Mouse (Mus musculus): ENCODE results near the gene Pnpla1. TPM values are rescaled to one million over a fixed set of nuclear protein-coding genes. Genes with fewer than 3 reads are reported as not detected.

Pnpla1 gene
- polyA plus RNA-seq, 1 experiment from 2014 or later = 0.08 TPM

DNA sequence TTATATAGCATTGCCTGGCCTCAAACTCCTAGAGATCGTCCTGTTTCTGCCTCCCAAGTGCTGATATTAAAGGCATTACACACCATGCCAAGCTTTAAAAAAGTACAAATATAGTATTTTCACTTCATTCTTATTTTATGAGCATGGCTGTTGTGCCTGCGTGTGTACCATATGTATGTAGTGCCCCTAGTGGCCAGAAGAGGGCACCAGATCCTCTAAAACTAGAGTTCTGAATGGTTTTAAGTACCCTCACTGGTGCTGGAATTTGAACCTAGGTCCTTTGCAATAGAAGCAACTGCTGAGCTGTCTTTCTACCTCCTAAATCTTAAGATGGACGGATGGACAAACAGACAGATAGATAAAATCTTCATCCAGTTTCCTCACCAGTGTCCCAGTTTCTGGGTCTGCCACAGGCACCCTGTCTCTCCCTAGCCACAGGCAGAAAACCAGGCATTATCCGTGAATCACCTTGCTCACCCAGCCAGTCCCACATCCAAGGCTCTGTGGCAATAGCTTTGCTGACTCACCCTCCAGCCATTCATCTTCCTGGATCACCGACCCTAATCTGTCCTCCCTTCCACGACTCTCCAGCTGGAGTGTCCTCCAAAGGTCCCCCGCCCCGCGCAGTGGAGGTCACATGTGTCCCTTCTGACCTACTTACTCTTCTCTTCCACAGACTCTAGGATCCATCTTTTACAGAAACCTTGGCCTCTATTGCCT lies 2.9 kb upstream of the Pnpla1 start:
- ATAC-seq (ENCODE audit: low read depth) = no peak
- H3K9me3 ChIP-seq (replicated peaks; ENCODE audit: control insufficient read depth, low read length) = no peaks in the 10 kb centered on the region
- no peaks in the 10 kb centered on the region for H3K36me3 ChIP-seq (ENCODE audit: control insufficient read depth, insufficient read depth)
- no peak overlapping the region for H3K9ac ChIP-seq (ENCODE audit: low read depth, low read length)
- no peaks in the 10 kb centered on the region for H3K27me3 ChIP-seq (ENCODE audit: control insufficient read depth, insufficient read depth, low read depth, low read length)
- H3K4me1 ChIP-seq (ENCODE audit: control insufficient read depth, low read depth, low read length) = no peaks in the 10 kb centered on the region
- no peak overlapping the region for H3K4me2 ChIP-seq (ENCODE audit: low read depth, low read length)
- 52% methylated on average over 9 of the region's 9 CpGs for WGBS (ENCODE audit: insufficient replicate concordance)
- no peak overlapping the region for H3K4me3 ChIP-seq (ENCODE audit: low read depth, low read length)
- no peak overlapping the region for H3K27ac ChIP-seq (ENCODE audit: low read length)

DNA sequence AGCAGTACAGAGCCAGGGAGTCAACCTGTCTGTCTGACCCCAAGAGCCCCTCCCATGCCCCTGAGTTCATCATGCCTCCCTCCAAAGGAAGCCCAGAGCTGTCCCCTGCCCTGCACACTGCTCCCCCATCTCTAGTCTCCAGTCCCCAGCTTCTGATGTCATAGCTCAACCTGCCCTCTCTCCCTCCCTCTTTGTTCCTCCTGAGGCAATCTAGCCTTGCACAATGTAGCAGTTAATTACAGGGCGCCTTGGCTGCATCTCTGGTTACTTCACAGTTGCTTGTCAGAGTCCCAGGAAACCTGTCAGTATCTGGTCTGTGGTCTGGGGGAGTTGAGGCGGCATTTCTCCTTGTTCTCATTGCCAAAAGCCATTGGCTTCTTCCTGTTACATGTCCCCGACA lies 2.2 kb upstream of the Pnpla1 start:
- 37% methylated on average over 3 of the region's 3 CpGs for WGBS (ENCODE audit: insufficient replicate concordance)
- Histone ChIP-seq H3K27ac (ENCODE audit: low read length) (no peak overlapping the region), H3K4me1 (ENCODE audit: control insufficient read depth, low read depth, low read length) (no peaks in the 10 kb centered on the region), H3K9me3 (replicated peaks; ENCODE audit: control insufficient read depth, low read length) (no peaks in the 10 kb centered on the region), H3K27me3 (ENCODE audit: control insufficient read depth, insufficient read depth, low read depth, low read length) (no peaks in the 10 kb centered on the region), H3K4me2 (ENCODE audit: low read depth, low read length) (no peak overlapping the region), H3K9ac (ENCODE audit: low read depth, low read length) (no peak overlapping the region), H3K4me3 (ENCODE audit: low read depth, low read length) (no peak overlapping the region), H3K36me3 (ENCODE audit: control insufficient read depth, insufficient read depth) (no peaks in the 10 kb centered on the region)
- ATAC-seq (ENCODE audit: low read depth) = 0 out of 2 replicates have a peak, but pooled peaks have one; percentile 9

DNA sequence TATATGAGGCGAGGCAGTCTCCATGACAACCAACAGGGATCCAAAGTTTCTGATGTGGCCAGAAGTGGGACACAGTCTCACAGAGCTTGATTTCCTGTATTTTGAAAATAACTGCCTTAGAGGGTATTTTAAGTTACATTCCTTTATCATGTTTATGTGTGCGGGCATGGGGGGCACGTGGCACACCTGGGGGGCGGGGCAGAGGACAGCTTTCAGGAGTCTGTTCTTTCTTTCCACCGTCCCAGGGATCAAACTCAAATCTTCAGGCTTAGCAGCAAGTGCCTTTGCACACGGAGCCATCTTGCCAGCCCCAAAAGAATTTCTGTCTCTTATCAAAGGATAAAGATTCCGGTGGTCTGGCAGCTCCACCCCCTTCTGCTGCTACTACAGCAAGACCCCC lies 5.7 kb downstream of the Pnpla1 start:
- no peaks in the 10 kb centered on the region for H3K4me1 ChIP-seq (ENCODE audit: control insufficient read depth, low read depth, low read length)
- 48% methylated on average over 7 of the region's 7 CpGs for WGBS (ENCODE audit: insufficient replicate concordance)

DNA sequence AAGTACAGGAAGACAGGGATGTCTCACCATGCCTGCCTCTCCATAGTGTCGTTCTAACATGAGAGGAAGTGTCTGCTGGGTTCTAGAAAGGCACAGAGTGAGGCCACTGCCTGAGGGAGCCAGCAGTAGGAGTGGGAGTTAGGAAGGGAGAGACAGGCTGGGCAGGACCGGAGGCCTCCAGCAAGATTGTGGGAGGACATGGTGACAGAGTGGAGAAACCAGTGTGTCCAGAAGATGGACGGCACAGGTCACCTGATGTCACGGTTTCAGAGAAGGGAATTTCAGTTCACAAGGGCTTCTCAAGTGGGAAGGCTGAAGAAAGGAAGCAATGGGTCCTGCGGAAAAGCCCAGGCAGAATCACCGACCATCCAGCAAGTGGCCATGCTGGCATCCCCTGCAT lies 6.3 kb downstream of the Pnpla1 start:
- WGBS (ENCODE audit: insufficient replicate concordance) = 61% methylated on average over 6 of the region's 6 CpGs

More for the DNA sequence above, 5.7 kb downstream of the Pnpla1 start:
- H3K36me3 ChIP-seq (ENCODE audit: control insufficient read depth, insufficient read depth) = no peaks in the 10 kb centered on the region
- no peaks in the 10 kb centered on the region for H3K27me3 ChIP-seq (ENCODE audit: control insufficient read depth, insufficient read depth, low read depth, low read length)
- H3K9ac ChIP-seq (ENCODE audit: low read depth, low read length) = no peak overlapping the region
- ATAC-seq (ENCODE audit: low read depth) = no peak
- no peaks in the 10 kb centered on the region for H3K9me3 ChIP-seq (replicated peaks; ENCODE audit: control insufficient read depth, low read length)
- no peak overlapping the region for H3K4me3 ChIP-seq (ENCODE audit: low read depth, low read length)
- no peak overlapping the region for H3K4me2 ChIP-seq (ENCODE audit: low read depth, low read length)
- H3K27ac ChIP-seq (ENCODE audit: low read length) = no peak overlapping the region

DNA sequence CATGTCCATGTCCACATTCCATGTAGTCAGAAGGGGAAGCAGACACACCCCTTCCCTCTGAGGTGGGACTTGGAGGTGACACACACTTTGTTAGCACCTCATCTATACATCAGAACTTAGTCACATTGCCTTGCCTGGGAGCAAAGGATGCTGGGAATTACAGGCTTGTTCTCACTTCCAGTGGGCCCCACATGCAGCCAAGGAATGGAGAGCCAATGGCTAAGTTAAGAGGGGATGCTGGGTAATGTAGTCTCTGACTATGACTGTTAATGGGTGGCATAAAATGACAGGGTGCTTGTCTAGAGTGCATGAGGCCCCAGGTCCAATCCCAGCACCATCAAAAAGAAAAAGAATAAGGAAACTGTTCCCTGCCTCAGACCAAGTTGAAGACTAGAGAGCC lies 8.7 kb downstream of the Pnpla1 start:
- H3K4me1 ChIP-seq (ENCODE audit: control insufficient read depth, low read depth, low read length) = no peaks in the 10 kb centered on the region
- H3K9ac ChIP-seq (ENCODE audit: low read depth, low read length) = no peak overlapping the region
- no peak for ATAC-seq (ENCODE audit: low read depth)
- no peak overlapping the region for H3K4me2 ChIP-seq (ENCODE audit: low read depth, low read length)
- no peaks in the 10 kb centered on the region for H3K9me3 ChIP-seq (replicated peaks; ENCODE audit: control insufficient read depth, low read length)
- no peak overlapping the region for H3K27ac ChIP-seq (ENCODE audit: low read length)
- no peak overlapping the region for H3K4me3 ChIP-seq (ENCODE audit: low read depth, low read length)
- H3K27me3 ChIP-seq (ENCODE audit: control insufficient read depth, insufficient read depth, low read depth, low read length) = no peaks in the 10 kb centered on the region
- H3K36me3 ChIP-seq (ENCODE audit: control insufficient read depth, insufficient read depth) = no peaks in the 10 kb centered on the region

More for the DNA sequence above, 6.3 kb downstream of the Pnpla1 start:
- no peak for ATAC-seq (ENCODE audit: low read depth)
- no peaks in the 10 kb centered on the region for H3K27me3 ChIP-seq (ENCODE audit: control insufficient read depth, insufficient read depth, low read depth, low read length)
- H3K27ac ChIP-seq (ENCODE audit: low read length) = no peak overlapping the region
- H3K9me3 ChIP-seq (replicated peaks; ENCODE audit: control insufficient read depth, low read length) = no peaks in the 10 kb centered on the region
- no peak overlapping the region for H3K9ac ChIP-seq (ENCODE audit: low read depth, low read length)
- H3K36me3 ChIP-seq (ENCODE audit: control insufficient read depth, insufficient read depth) = no peaks in the 10 kb centered on the region
- no peak overlapping the region for H3K4me3 ChIP-seq (ENCODE audit: low read depth, low read length)
- no peaks in the 10 kb centered on the region for H3K4me1 ChIP-seq (ENCODE audit: control insufficient read depth, low read depth, low read length)
- no peak overlapping the region for H3K4me2 ChIP-seq (ENCODE audit: low read depth, low read length)

DNA sequence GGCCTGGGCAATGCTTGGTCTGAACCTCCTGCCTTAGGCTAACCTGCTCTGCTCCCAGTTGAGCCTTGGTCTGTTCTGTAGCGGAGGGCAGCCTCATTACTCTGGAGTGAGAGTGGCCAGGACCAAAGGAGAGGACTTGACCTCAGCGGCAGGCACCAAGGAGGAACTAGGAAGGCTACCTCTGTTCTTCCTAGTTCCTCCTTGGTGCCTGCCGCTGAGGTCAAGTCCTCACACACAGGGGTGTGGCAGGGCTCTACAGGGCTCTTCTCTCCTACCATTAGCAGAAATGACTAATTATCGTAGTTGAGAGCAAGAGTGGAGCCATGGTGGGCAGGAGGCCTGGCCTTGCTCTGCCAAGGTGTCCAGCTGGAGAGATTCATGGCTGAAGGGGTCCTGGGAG lies 9.2 kb downstream of the Pnpla1 start:
- Histone ChIP-seq H3K36me3 (ENCODE audit: control insufficient read depth, insufficient read depth) (no peaks in the 10 kb centered on the region), H3K4me1 (ENCODE audit: control insufficient read depth, low read depth, low read length) (no peaks in the 10 kb centered on the region), H3K9me3 (replicated peaks; ENCODE audit: control insufficient read depth, low read length) (no peaks in the 10 kb centered on the region), H3K4me3 (ENCODE audit: low read depth, low read length) (no peak overlapping the region), H3K9ac (ENCODE audit: low read depth, low read length) (no peak overlapping the region), H3K27ac (ENCODE audit: low read length) (no peak overlapping the region), H3K27me3 (ENCODE audit: control insufficient read depth, insufficient read depth, low read depth, low read length) (no peaks in the 10 kb centered on the region), H3K4me2 (ENCODE audit: low read depth, low read length) (no peak overlapping the region)
- ATAC-seq (ENCODE audit: low read depth) = no peak
- 46% methylated on average over 4 of the region's 4 CpGs for WGBS (ENCODE audit: insufficient replicate concordance)

DNA sequence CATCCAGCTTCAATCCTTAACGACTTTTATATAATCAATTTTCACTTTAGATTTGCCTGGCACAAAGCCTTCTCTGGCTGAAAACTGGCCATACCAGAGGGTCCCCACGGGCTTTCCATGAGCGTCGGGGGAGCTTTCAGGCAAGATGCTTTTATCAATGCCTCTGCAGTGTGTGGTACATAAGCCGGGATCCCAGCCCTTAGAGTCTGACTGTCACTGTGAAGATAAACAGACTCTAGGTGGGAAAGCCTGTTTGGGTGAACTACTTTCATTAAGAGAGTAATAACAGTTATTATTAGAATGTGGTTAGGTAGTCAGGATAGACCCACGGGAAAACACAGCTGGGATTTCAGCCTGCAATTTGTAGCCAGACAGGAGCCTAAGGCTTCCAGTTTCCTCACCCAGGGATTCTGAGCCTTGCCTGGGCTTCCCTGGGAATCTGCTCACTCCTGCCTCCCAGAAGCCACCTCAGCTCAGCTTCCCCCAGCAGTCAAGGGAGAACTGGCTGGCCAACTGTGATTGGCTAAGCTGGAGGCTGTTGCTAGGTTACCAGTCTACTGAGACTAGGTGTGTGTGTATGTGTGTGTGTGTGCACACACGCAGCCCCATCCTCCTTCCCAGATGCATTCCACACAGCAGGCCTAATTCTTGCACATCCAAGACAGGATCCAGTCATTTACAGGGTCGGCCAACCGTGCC lies 11.3 kb downstream of the Pnpla1 start:
- no peak overlapping the region for H3K9ac ChIP-seq (ENCODE audit: low read depth, low read length)
- no peak overlapping the region for H3K27ac ChIP-seq (ENCODE audit: low read length)
- H3K4me3 ChIP-seq (ENCODE audit: low read depth, low read length) = no peak overlapping the region
- H3K4me1 ChIP-seq (ENCODE audit: control insufficient read depth, low read depth, low read length) = no peaks in the 10 kb centered on the region
- H3K27me3 ChIP-seq (ENCODE audit: control insufficient read depth, insufficient read depth, low read depth, low read length) = no peaks in the 10 kb centered on the region
- ATAC-seq (ENCODE audit: low read depth) = no peak
- H3K9me3 ChIP-seq (replicated peaks; ENCODE audit: control insufficient read depth, low read length) = no peaks in the 10 kb centered on the region
- 45% methylated on average over 9 of the region's 9 CpGs for WGBS (ENCODE audit: insufficient replicate concordance)
- no peak overlapping the region for H3K4me2 ChIP-seq (ENCODE audit: low read depth, low read length)
- no peaks in the 10 kb centered on the region for H3K36me3 ChIP-seq (ENCODE audit: control insufficient read depth, insufficient read depth)

DNA sequence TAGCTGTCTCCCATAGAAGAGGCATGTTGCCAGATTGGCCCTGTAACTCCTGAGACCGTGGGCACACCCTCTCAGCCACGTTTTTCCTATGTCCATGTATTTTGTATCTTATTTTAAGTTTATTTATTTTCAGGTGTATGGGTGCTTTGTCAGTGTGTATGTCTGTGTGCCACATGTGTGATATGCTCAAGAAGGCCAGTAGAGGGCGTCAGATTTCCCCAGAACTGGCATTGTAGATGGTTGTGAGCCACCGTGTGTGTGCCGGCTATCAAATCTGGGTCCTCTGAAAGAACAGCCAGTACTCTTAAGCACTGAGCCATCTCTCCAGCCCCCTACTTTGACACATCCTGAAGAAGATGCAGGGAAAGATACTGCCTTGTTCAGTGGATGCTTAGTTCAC lies 12.2 kb downstream of the Pnpla1 start:
- WGBS (ENCODE audit: insufficient replicate concordance) = 60% methylated on average over 5 of the region's 5 CpGs
- no peak for ATAC-seq (ENCODE audit: low read depth)

DNA sequence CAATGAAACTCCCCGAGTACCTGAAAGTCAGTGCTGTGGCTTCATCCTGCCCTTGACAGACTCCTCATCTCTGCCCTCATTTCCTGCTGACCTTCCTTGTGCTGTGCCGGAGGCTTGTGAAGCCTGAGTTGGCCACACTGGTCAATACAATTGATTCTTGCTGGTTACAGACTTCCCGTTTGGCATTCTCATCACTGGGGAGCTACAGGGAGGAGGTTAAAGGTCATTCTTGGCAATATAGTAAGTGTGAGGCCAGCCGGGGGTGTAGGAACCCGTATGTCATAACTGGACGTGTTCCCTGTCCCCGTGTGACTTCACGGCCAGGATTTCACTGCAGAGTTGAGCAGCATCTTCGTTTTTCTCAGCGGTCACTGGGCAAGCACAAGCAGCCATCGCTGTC lies 13.6 kb downstream of the Pnpla1 start:
- 44% methylated on average over 11 of the region's 11 CpGs for WGBS (ENCODE audit: insufficient replicate concordance)
- Histone ChIP-seq H3K36me3 (ENCODE audit: control insufficient read depth, insufficient read depth) (no peaks in the 10 kb centered on the region), H3K27me3 (ENCODE audit: control insufficient read depth, insufficient read depth, low read depth, low read length) (no peaks in the 10 kb centered on the region), H3K27ac (ENCODE audit: low read length) (no peak overlapping the region), H3K9me3 (replicated peaks; ENCODE audit: control insufficient read depth, low read length) (no peaks in the 10 kb centered on the region), H3K9ac (ENCODE audit: low read depth, low read length) (no peak overlapping the region), H3K4me3 (ENCODE audit: low read depth, low read length) (no peak overlapping the region), H3K4me2 (ENCODE audit: low read depth, low read length) (no peak overlapping the region), H3K4me1 (ENCODE audit: control insufficient read depth, low read depth, low read length) (no peaks in the 10 kb centered on the region; the same call in 1 of the 2 replicates)
- ATAC-seq (ENCODE audit: low read depth) = no peak

More for the DNA sequence above, 12.2 kb downstream of the Pnpla1 start:
- H3K4me3 ChIP-seq (ENCODE audit: low read depth, low read length) = no peak overlapping the region
- H3K9ac ChIP-seq (ENCODE audit: low read depth, low read length) = no peak overlapping the region
- H3K9me3 ChIP-seq (replicated peaks; ENCODE audit: control insufficient read depth, low read length) = no peaks in the 10 kb centered on the region
- H3K4me2 ChIP-seq (ENCODE audit: low read depth, low read length) = no peak overlapping the region
- H3K36me3 ChIP-seq (ENCODE audit: control insufficient read depth, insufficient read depth) = no peaks in the 10 kb centered on the region
- no peak overlapping the region for H3K27ac ChIP-seq (ENCODE audit: low read length)
- no peaks in the 10 kb centered on the region; the same call in 1 of the 2 replicates for H3K4me1 ChIP-seq (ENCODE audit: control insufficient read depth, low read depth, low read length)
- no peaks in the 10 kb centered on the region for H3K27me3 ChIP-seq (ENCODE audit: control insufficient read depth, insufficient read depth, low read depth, low read length)
